Mouse (Mus musculus) lung, postnatal 36 days (tissue): ENCODE data around the gene Spop.
"Not testable (repeated sequence)": the region's sequence is repeated elsewhere in the genome, so short reads cannot be mapped to it uniquely, and the experiment has no call there.

Source experiments
- DNase-seq: peaks from one replicate; pipeline ENCODE4 v3.0.0; 2022; ENCODE audit warnings: mixed read lengths

Gene Spop

GRCm38 (mm10) chr11:95391743-95392142 is 22.1 kb upstream of the Spop start:
- no peak for DNase-seq

GRCm38 (mm10) chr11:95392223-95392667 is 21.6 kb upstream of the Spop start:
- DNase-seq = no peak

DNA sequence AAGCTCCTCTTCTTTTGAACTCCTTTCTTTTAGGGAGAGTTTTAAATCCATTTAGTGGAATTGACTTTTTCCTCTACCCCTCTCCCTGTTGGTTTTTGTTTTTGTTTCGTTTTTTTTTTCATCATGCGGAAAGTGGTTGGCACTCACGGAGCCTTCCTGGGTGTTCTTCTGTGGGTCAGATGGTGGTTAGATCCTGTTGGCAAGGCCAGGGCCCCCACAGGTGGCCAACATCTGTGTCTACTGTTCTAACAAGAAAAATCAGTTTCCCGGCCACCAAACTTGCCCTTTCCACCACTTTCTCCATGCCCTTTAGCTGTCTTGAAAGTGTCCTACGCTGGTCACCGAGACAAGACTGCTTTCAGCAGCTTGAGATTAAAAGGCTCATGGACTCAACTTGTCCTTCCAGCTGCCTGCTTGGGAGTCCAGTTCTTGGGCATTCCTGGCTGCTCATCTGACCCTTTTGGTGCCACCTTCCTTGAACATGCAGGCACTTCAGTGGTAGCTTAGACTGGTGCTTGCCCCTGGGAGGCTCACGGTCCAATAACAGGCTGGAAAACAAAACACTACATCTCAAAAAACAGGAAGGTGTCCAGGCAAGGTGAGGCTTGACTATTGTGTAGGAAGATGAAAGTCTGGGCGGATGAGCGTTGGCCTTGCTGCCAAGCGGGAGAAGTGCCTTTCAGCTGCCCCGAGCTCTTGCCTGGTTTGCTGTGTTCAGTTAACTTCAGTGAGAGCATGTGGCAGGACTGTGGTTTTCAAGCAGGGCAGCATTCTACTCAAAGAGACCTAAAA is 21.0 kb upstream of the Spop start:
- no peak for DNase-seq

GRCm38 (mm10) chr11:95393500-95393816 is 20.4 kb upstream of the Spop start:
- no peak for DNase-seq

DNA sequence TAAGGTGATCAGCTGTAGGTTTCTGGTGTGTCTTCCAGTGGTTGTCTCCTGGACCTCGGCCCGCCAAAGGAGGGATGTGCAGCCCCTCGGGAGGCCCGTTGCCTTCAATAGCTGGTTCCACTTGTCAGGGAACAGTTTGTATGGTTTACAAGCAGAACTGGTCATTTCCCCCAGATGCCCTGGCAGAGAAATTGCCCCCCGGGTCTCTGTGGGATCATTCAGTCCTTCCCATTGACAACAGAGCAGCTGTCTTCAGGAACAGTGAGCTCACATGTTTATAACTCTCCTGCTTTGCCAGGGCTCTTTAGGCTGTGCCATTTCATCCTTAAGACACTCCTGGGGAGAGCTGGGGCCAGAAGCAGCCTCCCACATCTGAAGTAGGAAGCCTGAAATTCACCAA is 19.8 kb upstream of the Spop start:
- DNase-seq = no peak

DNA sequence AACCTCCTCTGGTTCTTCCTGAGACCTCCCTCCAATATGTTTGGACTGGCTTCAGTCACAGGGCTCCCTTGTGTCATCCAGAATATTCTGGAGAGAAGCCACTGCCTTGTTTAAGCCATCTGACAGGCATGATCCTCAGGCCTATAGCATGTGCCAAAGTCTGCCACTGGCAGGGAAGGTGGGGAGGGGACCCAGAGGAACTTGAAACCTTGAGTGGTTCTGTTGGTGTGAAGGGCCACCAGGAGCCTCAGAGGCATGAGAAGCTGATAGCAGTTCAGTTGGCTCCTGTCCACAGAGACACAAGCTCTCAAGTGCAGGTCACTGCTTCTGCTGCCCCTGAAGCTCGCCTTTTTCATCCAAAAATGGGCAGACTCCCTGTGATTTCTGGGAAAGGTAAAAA is 17.3 kb upstream of the Spop start:
- DNase-seq = peak; percentile 45

- peak; percentile 86 for DNase-seq
These were observed 15.7 kb upstream of the Spop start for GRCm38 (mm10) chr11:95397843-95398835.

DNA sequence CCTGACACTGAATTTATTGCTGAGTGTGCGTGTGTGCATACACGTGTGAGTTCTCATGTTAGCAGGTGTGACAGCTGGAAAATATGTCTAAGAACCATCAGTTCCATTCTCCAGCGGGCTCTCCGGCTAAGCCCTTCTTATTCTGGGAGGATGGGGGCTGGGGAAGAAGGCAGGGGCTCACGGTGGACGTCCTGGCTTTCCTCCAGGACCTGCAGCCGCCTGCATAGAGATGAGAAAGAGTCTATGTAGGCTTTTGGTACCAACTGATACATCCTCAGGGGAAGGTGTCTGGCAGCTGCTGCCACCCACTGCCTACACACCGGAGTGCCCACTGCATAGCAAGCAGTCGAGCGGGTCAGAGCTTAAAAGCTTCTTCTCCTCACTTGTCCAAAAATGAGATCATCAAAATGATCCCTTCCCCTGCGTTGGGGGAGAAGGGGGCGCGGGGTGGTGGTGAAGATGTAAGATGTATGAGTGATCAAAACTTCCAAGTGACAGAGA is 14.3 kb upstream of the Spop start:
- no peak for DNase-seq

GRCm38 (mm10) chr11:95401568-95401967 is 12.3 kb upstream of the Spop start:
- DNase-seq = no peak

DNA sequence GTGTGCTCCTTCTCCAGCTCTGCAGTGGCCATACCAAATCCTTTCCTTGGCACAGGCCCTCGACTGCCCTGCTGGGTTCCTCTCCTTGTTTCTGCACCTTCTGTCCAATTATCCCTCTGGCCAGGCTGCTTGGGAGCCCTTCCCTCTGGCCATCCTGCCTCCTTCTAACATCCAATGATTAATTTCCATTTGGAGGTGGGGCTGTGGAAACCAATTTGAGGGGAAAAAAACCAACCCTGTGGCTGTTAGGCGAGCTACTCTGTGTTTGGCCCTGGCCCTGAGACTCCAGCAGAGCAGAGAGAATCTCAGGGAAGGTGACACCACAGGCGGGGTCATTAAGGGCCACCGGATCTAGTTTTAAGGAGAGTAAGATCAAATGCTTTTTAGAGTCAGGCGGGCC is 11.7 kb upstream of the Spop start:
- DNase-seq = no peak

GRCm38 (mm10) chr11:95402658-95403101 is 11.2 kb upstream of the Spop start:
- peak; percentile 36 for DNase-seq

GRCm38 (mm10) chr11:95403382-95404340 is 10.2 kb upstream of the Spop start:
- peak; percentile 32 for DNase-seq

- no peak for DNase-seq
These were observed 8.1 kb upstream of the Spop start for GRCm38 (mm10) chr11:95405771-95406170.

DNA sequence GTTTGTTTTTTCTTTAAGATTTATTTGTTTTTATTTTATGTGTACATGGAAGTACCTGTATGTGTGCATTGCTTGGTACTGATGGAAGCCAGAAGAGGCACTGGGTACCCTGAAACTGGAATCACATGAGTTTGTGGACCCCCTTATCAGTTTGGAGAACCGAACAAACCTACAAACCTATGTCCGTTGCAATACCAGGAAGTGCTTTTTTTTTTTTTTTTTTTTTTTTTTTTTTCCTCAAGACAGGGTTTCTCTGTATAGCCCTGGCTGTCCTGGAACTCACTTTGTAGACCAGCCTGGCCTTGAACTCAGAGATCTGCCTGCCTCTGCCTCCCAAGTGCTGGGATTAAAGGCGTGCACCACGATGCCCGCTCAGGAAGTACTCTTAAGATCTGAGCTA is 7.5 kb upstream of the Spop start:
- DNase-seq = not testable (repeated sequence)

DNA sequence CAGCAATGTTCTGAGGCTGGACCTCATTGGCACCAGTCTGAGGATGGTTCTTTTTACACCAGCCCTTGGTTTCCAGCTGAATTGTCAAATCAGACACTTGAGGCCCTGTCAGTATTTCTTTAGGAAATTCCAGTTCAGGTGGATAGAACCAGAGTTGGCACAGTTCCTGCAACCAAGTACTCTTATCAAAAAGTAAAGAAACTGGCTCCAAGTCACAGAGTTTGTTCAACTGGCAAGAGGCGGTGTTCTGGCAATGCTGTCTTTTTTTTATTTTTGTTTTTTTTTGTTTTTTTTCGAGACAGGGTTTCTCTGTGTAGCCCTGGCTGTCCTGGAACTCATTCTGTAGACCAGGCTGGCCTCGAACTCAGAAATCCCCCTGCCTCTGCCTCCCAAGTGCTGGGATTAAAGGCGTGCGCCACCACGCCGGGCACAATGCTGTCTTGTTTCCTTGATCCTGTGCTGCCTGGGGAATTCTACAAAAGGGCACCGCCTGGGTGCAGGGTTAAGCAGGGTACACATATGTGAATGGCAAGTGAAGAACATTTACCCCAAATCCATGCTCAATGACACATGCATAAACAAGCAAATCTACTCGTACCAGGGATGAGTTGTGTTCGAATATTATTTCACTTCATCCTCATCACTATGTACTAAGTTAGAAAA is 4.3 kb upstream of the Spop start:
- peak; percentile 90 for DNase-seq

- no peak for DNase-seq
These were observed 2.3 kb upstream of the Spop start for GRCm38 (mm10) chr11:95411453-95412013.

GRCm38 (mm10) chr11:95412615-95413014 is 1.3 kb upstream of the Spop start:
- peak; percentile 37 for DNase-seq

DNA sequence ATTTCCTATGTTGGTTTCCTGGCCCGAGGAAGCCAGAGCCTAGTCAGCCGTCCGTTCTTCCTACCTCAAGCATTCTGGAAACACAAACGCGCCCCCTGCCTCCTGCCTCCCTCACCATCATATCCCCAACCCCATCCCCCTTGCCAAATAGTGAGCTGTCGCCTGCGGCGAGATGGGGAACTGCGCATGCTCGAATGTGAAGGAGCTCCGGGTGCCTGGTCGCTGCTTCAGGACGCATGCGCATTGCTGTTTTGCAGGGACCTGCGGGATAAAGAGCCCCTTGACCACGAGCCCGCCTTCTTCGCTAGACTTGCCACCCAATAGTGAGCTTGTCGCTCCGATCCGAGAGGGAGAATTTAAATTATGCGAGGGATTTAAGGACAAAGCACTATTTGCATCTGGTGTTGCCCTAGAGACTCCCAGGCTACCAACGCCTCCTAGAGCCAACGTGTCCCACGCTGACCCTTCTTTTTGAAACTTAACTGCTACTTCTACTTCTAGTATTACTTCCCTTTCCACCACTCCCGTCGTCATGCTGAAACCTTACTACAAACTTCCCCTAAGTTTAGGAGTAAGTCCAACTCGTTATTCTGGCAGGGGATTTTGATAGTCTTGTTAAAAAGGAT is 769 bp downstream of the Spop start:
- DNase-seq = peak; percentile 97

DNA sequence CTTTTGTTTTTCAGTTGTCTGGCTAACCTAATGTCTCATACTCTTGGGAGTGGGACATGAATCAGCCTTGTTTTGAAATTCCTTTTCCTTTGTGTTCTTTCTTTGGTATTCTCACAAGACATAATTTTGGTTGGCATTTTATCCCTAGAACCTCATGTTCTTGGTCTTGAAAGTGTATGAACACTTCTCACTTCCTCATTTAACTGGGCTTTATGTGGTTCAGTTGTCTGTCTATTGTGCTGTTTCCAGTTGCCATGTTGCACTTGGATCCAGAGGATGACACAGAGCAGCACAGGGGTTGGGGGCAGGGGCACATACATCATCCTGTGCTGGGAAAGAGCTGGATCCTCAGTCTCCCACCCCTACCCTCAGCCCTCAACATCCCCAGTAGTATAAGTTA is 2.1 kb downstream of the Spop start:
- peak; percentile 46 for DNase-seq

DNA sequence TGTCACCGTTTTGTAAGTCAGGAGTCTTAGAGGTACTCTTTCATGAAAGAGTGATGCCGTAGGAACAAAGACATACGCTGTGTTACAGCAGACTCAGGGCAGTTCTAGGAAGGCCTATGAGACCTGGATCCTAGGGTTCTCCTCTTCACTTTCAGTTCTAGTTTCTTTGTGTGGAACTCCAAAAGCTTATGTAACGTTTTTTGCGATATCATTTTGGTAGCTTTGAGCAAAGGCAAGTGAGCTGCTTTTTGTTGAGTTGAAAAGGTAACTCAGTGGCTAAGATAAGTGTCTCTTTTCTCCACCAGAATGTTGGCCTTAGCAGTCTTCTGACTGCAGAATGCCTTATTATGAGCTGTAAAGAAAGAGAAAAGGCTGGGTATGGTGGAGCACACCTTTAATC is 3.5 kb downstream of the Spop start:
- DNase-seq = no peak

DNA sequence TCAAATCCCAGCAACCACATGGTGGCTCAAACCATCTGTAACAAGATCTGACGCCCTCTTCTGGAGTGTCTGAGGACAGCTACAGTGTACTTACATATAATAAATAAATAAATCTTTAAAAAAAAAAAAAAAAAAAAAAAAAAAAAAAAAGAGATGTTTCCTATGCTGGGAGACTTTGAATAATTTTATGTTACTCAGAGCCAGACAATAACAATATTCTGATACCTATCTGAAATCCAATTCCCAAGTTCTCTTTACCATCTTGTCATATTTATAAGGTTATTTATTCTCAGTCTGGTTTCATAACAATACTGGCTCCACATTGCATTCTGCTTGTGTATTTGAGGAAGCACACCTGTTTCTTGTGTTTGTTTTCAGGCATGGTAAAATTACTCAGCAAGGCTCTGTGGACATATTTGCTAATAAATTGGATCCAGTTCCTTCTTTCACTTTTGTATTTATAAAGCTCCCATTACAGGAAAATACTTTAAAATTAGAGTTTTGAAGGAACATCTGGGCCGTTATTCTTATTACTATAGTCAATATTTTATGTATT is 7.1 kb downstream of the Spop start:
- DNase-seq = peak; percentile 46
